Mouse (Mus musculus) liver, embryonic 14.5 days (tissue): ENCODE data around the gene Ints5.

Experiments used
- CTCF ChIP-seq: IDR thresholded peaks from 2 replicates; pipeline ENCODE4 v1.5.1; 2016; ENCODE audit warnings: antibody characterized with exemption, low read depth, control low read depth
- EP300 ChIP-seq: IDR thresholded peaks from 2 replicates; pipeline ENCODE4 v1.6.1; 2016; ENCODE audit warnings: antibody characterized with exemption, low read depth

DNA sequence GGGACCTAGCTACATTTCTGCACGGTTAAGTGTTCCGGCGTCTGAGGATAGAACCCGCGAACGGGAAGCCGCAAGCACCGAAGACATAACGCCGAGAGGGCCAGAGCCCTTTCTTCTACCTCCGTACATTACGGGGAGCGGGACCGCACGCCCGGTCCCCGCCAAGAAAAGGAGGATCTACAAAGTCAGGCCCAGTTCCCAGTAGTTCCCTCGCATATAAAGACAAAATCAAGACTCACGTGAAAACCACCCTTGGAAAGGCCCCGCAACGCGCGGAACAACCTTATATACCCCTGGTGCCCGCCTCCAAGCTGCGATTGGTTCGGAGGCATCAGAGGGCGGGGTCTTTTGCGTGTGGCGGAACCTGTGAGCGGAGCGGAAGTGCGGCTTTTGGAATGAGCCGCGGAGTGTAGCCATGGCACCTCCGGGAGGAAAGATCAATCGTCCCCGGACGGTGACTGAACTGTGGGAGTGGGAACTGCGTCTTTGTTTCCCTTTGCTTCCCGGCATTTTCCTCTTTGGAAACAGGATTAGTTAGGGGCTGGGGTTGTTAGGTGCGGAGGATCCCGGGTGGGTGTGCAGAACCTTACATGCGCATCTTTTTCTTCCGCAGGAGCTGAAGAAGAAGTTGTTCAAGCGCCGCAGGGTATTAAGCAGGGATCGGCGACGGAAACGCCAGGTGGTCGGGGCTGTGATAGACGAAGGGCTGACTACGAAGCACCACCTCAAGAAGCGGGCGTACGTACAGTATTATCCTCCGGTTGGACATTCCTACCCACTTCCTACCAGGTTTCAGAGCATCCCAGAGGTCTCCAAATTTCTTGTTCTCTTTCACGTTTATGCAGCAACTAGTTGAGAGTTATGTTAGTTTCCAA, 4.1 kb upstream of the Ints5 start, which contains the start of the genes 1810009A15Rik and Gm49416:
- TF ChIP-seq CTCF (no peak), EP300 (no peak)
